Mouse (Mus musculus) CH12.LX (cell line): Measurements from ENCODE around the gene Tcf7. TPM values are rescaled to one million over a fixed set of nuclear protein-coding genes. Genes with fewer than 3 reads are reported as not detected.

Source experiments
- DNase-seq: peaks from one replicate; pipeline ENCODE4 v3.0.0-alpha.2; 2013; ENCODE audit errors: extremely low read depth
- H3K27ac ChIP-seq: 2 replicates; pipeline ENCODE4 v1.5.1; 2012; ENCODE audit warnings: low read depth, mild to moderate bottlenecking, control low read depth, moderate library complexity; ENCODE audit not compliant: insufficient read depth
- H3K27me3 ChIP-seq: replicated peaks from 2 replicates; pipeline ENCODE3; 2012; ENCODE audit warnings: inconsistent platforms
- H3K36me3 ChIP-seq, 2 experiments: replicated peaks in 1 of 2; 2 replicates each; pipeline versions ENCODE3 to v1.6.1; 2012; ENCODE audit warnings: inconsistent platforms in 1 of 2, low read length in 1 of 2, mild to moderate bottlenecking in 1 of 2, mixed read lengths in 1 of 2, moderate library complexity in 1 of 2; ENCODE audit not compliant: control insufficient read depth in 1 of 2, insufficient read depth in 1 of 2
- H3K4me1 ChIP-seq, 2 experiments: 2 replicates each; pipeline ENCODE4 v1.6.1; 2012; ENCODE audit warnings: inconsistent platforms in 1 of 2, moderate library complexity in 1 of 2; ENCODE audit not compliant: insufficient read depth in 2 of 2, control insufficient read depth in 1 of 2
- H3K4me2 ChIP-seq: 2 replicates; pipeline ENCODE4 v1.6.1; 2012; ENCODE audit warnings: low read depth, mild to moderate bottlenecking, control low read depth; ENCODE audit not compliant: poor library complexity, insufficient read depth, severe bottlenecking
- H3K4me3 ChIP-seq, 3 experiments: fragments of 150-350 bp in 1 of 3; sonication (generic) in 1 of 3; replicated peaks in 1 of 3; 2 replicates each; pipeline versions ENCODE3 to v1.5.1; 2011 to 2012; ENCODE audit warnings: low read depth in 2 of 3, low read length in 2 of 3, mild to moderate bottlenecking in 2 of 3, moderate library complexity in 2 of 3, control low read depth in 1 of 3, improper control_type of control experiment in 1 of 3, inconsistent platforms in 1 of 3, mixed read lengths in 1 of 3; ENCODE audit not compliant: poor library complexity in 1 of 3
- H3K79me2 ChIP-seq: replicated peaks from 2 replicates; pipeline ENCODE4 v1.6.1; 2012; ENCODE audit warnings: mild to moderate bottlenecking, moderate library complexity; ENCODE audit not compliant: control insufficient read depth, poor library complexity, insufficient read depth, severe bottlenecking; ENCODE audit errors: extremely low read depth
- H3K9ac ChIP-seq: 2 replicates; pipeline ENCODE4 v1.6.1; 2012; ENCODE audit warnings: low read depth, mild to moderate bottlenecking, control low read depth, moderate library complexity; ENCODE audit not compliant: insufficient read depth
- H3K9me3 ChIP-seq: replicated peaks from 2 replicates; pipeline ENCODE3; 2012; ENCODE audit warnings: low read length, inconsistent platforms, mixed read lengths
- BHLHE40 ChIP-seq: IDR thresholded peaks from 2 replicates; pipeline ENCODE4 v1.6.1; 2011; ENCODE audit warnings: mild to moderate bottlenecking, low read depth, low read length, improper control_type of control experiment
- CHD1 ChIP-seq: IDR thresholded peaks from 2 replicates; pipeline ENCODE4 v1.6.1; 2012; ENCODE audit warnings: low read depth, low read length, improper control_type of control experiment, inconsistent platforms
- CTCF ChIP-seq, 2 experiments: IDR thresholded peaks in 1 of 2; conservative IDR thresholded peaks in 1 of 2; 2 replicates each; pipeline ENCODE4 v1.5.1; 2011 to 2012; ENCODE audit warnings: low read depth in 2 of 2, low read length in 2 of 2, improper control_type of control experiment in 1 of 2, inconsistent platforms in 1 of 2, mild to moderate bottlenecking in 1 of 2, moderate library complexity in 1 of 2
- EP300 ChIP-seq: IDR thresholded peaks from 2 replicates; pipeline ENCODE4 v1.6.1; 2011; ENCODE audit warnings: low read length, improper control_type of control experiment
- HCFC1 ChIP-seq: IDR thresholded peaks from 2 replicates; pipeline ENCODE4 v1.6.1; 2012; ENCODE audit warnings: low read depth, mild to moderate bottlenecking, inconsistent platforms, low read length, improper control_type of control experiment
- IRF4 ChIP-seq: IDR thresholded peaks from 2 replicates; pipeline ENCODE4 v1.6.1; 2014; ENCODE audit warnings: low read depth, mild to moderate bottlenecking, inconsistent platforms, low read length, improper control_type of control experiment
- JUND ChIP-seq: conservative IDR thresholded peaks from 2 replicates; pipeline ENCODE4 v1.6.1; 2011; ENCODE audit warnings: low read depth, low read length, improper control_type of control experiment
- MAFK ChIP-seq: IDR thresholded peaks from 2 replicates; pipeline ENCODE4 v1.6.1; 2011; ENCODE audit warnings: low read length, improper control_type of control experiment; ENCODE audit not compliant: insufficient replicate concordance
- MAX ChIP-seq: IDR thresholded peaks from 2 replicates; pipeline ENCODE4 v1.6.1; 2011; ENCODE audit warnings: low read length, improper control_type of control experiment
- MAZ ChIP-seq: IDR thresholded peaks from 2 replicates; pipeline ENCODE4 v1.6.1; 2012; ENCODE audit warnings: low read depth, mild to moderate bottlenecking, inconsistent platforms, low read length, improper control_type of control experiment, moderate library complexity
- MEF2A ChIP-seq: IDR thresholded peaks from 2 replicates; pipeline ENCODE4 v1.6.1; 2014; ENCODE audit warnings: low read depth, mild to moderate bottlenecking, inconsistent platforms, low read length, improper control_type of control experiment, borderline replicate concordance
- MYC ChIP-seq: IDR thresholded peaks from 2 replicates; pipeline ENCODE4 v1.6.1; 2011; ENCODE audit warnings: low read depth, mild to moderate bottlenecking, improper control_type of control experiment, low read length
- NRF1 ChIP-seq: IDR thresholded peaks from 2 replicates; pipeline ENCODE4 v1.6.1; 2014; ENCODE audit warnings: low read depth, mild to moderate bottlenecking, inconsistent platforms, low read length, improper control_type of control experiment, moderate library complexity
- PAX5 ChIP-seq: IDR thresholded peaks from 2 replicates; pipeline ENCODE4 v1.6.1; 2012; ENCODE audit warnings: low read length, inconsistent platforms, mixed read lengths
- POLR2A ChIP-seq: IDR thresholded peaks from 2 replicates; pipeline ENCODE4 v1.6.1; 2011; ENCODE audit warnings: low read depth, mild to moderate bottlenecking, improper control_type of control experiment, low read length
- POLR2AphosphoS2 ChIP-seq: IDR thresholded peaks from 2 replicates; pipeline ENCODE4 v1.6.1; 2011; ENCODE audit warnings: low read depth, low read length, improper control_type of control experiment
- SIN3A ChIP-seq: IDR thresholded peaks from 2 replicates; pipeline ENCODE4 v1.6.1; 2012; ENCODE audit warnings: low read length, improper control_type of control experiment, inconsistent platforms
- SMC3 ChIP-seq: IDR thresholded peaks from 2 replicates; pipeline ENCODE4 v1.6.1; 2011; ENCODE audit warnings: low read depth, low read length, improper control_type of control experiment
- ZC3H11A ChIP-seq: IDR thresholded peaks from 2 replicates; pipeline ENCODE4 v1.6.1; 2012; ENCODE audit warnings: low read depth, mild to moderate bottlenecking, inconsistent platforms, low read length, improper control_type of control experiment
- ZMIZ1 ChIP-seq: IDR thresholded peaks from 2 replicates; pipeline ENCODE4 v1.6.1; 2012; ENCODE audit warnings: low read depth, mild to moderate bottlenecking, inconsistent platforms, low read length, improper control_type of control experiment
- dilution Hi-C: fragments of 300-500 bp; cut with MboI; formaldehyde crosslinking; loops from 2 replicates; pipeline ENCODE4 v1.14.3; 2020; ENCODE audit warnings: low sequenced_read_pairs; ENCODE audit not compliant: extremely low pct_unique_long_range_greater_than_20kb, extremely low pct_ligation_motif_present
- in situ Hi-C: fragments of 300-500 bp; cut with MboI; formaldehyde crosslinking; loops from 3 replicates; pipeline ENCODE4 v1.14.3; 2019; ENCODE audit warnings: low sequenced_read_pairs, low pct_ligation_motif_present, low pct_unique_long_range_greater_than_20kb, mixed read lengths
- polyA plus RNA-seq: library from polyadenylated mRNA; unstranded; fragments of >175 nt; gene quantifications from 2 replicates; pipeline ENCODE4 v1.2.1, GENCODE M21; 2012; ENCODE audit warnings: low read depth; ENCODE audit not compliant: insufficient read length
- total RNA-seq, 2 experiments: library from RNA; depleted of rRNA; stranded (reverse); fragments of 300-350 nt in 1 of 2; fragments of >200 nt in 1 of 2; gene quantifications; 2 replicates each; pipeline ENCODE4 v1.2.3; 2012 to 2014

The Tcf7 gene
- total and polyA plus RNA-seq, 3 experiments = 0.55 to 5.5 (median 0.85) TPM

GRCm38 (mm10) chr11:52275366-52275765 is 7.4 kb downstream of the Tcf7 start:
- Histone ChIP-seq H3K27me3 (peaks cover 7% of the 10 kb centered on the region), H3K79me2 (no peaks in the 10 kb centered on the region), H3K36me3 (peaks cover 0 to 6% of the 10 kb centered on the region in 2 experiments), H3K4me1 (peaks cover 15 to 24% of the 10 kb centered on the region in 2 experiments), H3K4me3 (no peak overlapping the region), H3K4me2 (no peak overlapping the region), H3K9me3 (no peaks in the 10 kb centered on the region)
- dilution Hi-C loops = no loop called here
- TF ChIP-seq HCFC1 = no peak
- no peak for TF ChIP-seq SIN3A
- TF ChIP-seq MAX = no peak
- no peak for TF ChIP-seq POLR2AphosphoS2
- TF ChIP-seq, all 38 proteins: peak for 0
- in situ Hi-C loops = no loop called here
- Histone ChIP-seq H3K9ac (no peak overlapping the region), H3K27ac (no peak overlapping the region)
- DNase-seq = no peak

GRCm38 (mm10) chr11:52274456-52275112 is 8.2 kb downstream of the Tcf7 start:
- Histone ChIP-seq H3K4me1 (peaks cover 15 to 29% of the 10 kb centered on the region in 2 experiments), H3K27ac (no peak overlapping the region), H3K9me3 (no peaks in the 10 kb centered on the region), H3K4me3 (no peak overlapping the region), H3K79me2 (no peaks in the 10 kb centered on the region), H3K4me2 (no peak overlapping the region), H3K9ac (no peak overlapping the region), H3K27me3 (peaks cover 5% of the 10 kb centered on the region), H3K36me3 (peaks cover 0 to 4% of the 10 kb centered on the region in 2 experiments)
- DNase-seq = no peak
- in situ Hi-C loops (no loop called here), dilution Hi-C loops (no loop called here)
- TF ChIP-seq BHLHE40 (no peak), MYC (no peak), MAZ (no peak), SMC3 (no peak), NRF1 (no peak), CTCF (conservative IDR thresholded peaks at IDR 0.05 in 1 of 2, IDR thresholded peaks at IDR 0.05 in 1 of 2; ENCODE audit: low read depth in 2 of 2, low read length in 2 of 2) (no peak), POLR2A (no peak), JUND (no peak), IRF4 (no peak), ZC3H11A (no peak), PAX5 (no peak), EP300 (no peak), MAFK (no peak), MEF2A (no peak), CHD1 (no peak), ZMIZ1 (no peak)
